Mouse (Mus musculus): Measurements from ENCODE around the gene Cd209g. TPM values are rescaled to one million over a fixed set of nuclear protein-coding genes. Genes with fewer than 3 reads are reported as not detected.

The Cd209g gene
- polyA plus RNA-seq (2012; fragmentation: generic; extraction: Trizol) = not detected

DNA sequence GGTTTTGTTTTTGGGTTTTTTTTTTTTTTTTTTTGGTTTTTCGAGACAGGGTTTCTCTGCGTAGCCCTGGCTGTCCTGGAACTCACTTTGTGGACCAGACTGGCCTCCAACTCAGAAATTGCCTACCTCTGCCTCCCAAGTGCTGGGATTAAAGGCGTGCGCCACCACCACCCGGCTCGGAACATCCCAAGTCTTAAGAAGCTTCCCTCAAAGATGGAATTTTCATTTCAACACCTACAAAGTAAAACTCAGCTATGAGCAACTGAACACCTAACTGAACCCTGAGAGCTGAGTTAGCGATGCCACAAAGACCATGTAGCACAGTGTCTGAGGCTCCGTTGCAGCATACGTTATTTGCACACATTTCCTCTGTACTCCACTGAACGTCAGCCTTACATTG is at the start of gene Cd209g:
Cd209g (plus strand) TSS at position 301 of the 400 bp plus-strand sequence.

DNA sequence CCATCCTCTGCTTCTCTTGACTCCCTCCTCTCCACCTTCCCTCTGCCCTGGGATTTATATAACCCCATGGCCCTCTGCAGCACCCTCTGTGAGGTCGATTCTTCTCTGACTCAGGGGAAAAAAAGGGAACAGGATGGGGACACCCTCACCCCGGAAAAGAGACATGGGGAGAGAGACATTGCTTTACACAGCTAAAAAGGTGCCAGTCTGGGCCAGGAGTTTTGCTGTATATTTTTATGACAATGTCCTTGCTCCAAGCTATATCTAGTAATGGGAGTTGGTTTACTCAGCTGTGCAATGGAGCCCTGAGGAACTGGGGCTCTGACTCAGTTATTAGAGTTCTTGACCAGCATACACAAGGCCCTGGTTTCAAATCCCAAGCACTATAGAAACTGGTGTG is 28.2 kb upstream of the Cd209g start, which contains the start of gene Cd209f:
Cd209f (minus strand) TSS at position 101 of the 400 bp plus-strand sequence.

DNA sequence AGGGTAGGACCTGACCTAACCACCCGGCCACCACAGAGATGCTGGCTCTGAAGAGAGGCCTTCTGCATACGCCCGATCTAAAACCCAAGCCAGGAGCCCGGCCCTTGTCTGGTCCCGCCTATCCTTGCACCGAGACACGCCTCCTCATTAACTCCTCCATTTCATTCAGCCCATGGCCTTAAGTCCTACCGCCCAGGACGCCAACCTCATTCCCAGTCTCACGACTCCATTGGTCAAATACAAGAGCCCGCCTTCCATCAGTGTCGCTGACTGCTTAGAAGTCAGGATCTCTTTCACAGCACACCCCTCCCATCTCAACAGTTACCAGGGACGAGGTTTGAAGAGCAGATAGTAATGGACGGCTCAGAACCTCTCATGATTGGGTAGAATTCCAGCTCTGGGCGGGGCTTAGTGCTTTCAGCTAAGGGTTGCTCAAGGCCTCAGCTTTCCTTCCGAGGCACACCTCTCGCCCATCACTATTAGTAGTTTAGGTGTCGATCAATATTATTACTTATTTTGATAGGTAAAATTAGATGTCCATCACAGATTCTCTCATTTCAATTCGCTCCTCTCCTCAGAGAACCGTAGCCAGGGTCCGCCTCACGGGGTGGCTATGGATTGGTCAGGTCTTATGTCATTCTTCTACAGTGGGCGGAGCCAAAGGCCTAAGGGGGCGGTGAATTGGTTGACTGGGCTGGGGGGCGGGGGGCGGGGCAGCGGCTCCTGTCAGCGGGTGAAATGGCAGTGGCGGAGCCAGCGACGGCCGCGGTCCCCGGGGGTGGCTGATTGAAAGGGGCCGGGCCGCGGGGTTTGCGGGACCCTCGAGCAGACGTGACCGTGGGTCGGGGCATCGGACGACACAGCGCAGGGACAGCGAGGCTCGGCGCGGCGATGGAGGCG is 32.2 kb downstream of the Cd209g start, which contains the start of gene Evi5l:
Evi5l (plus strand) TSS at position 716 of the 900 bp plus-strand sequence.

Other genes with a start within 250 kb of the Cd209g start
- not detected for gene Cd209b, start 207.3 kb upstream of the Cd209g start, polyA plus RNA-seq (2012; fragmentation: generic; extraction: Trizol)
- under 1 TPM; 0.02 to 0.05 TPM for gene Cd209c, start 179.4 kb upstream of the Cd209g start, polyA plus RNA-seq (2012; fragmentation: generic; extraction: Trizol)
- gene Cd209f, start 28.3 kb upstream of the Cd209g start, polyA plus RNA-seq (2012; fragmentation: generic; extraction: Trizol) = not detected
- 10 to 100 TPM in 1 of 2 experiments, 1 to 10 TPM in 1; 7.0 to 27.1 TPM for gene Evi5l, start 32.5 kb downstream of the Cd209g start, polyA plus RNA-seq (2012; fragmentation: generic; extraction: Trizol)
- gene Prr36, start 83.4 kb downstream of the Cd209g start, polyA plus RNA-seq (2012; fragmentation: generic; extraction: Trizol) = under 1 TPM; 0.02 to 0.20 TPM
- 1 to 10 TPM; 1.4 to 2.5 TPM for gene Lrrc8e, start 92.7 kb downstream of the Cd209g start, polyA plus RNA-seq (2012; fragmentation: generic; extraction: Trizol)
- gene Map2k7, start 104.6 kb downstream of the Cd209g start, polyA plus RNA-seq (2012; fragmentation: generic; extraction: Trizol) = 10 to 100 TPM; 12.4 to 29.1 TPM
- gene Gm49320, start 104.8 kb downstream of the Cd209g start, polyA plus RNA-seq (2012; fragmentation: generic; extraction: Trizol) = under 1 TPM; 0.02 to 0.73 TPM
- gene Tgfbr3l, start 114.1 kb downstream of the Cd209g start, polyA plus RNA-seq (2012; fragmentation: generic; extraction: Trizol) = 1 to 10 TPM in 1 of 2 experiments, under 1 TPM in 1; 0.40 to 6.6 TPM
- 10 to 100 TPM; 52.6 to 62.2 TPM for gene Snapc2, start 119.0 kb downstream of the Cd209g start, polyA plus RNA-seq (2012; fragmentation: generic; extraction: Trizol)
- gene Ctxn1, start 125.2 kb downstream of the Cd209g start, polyA plus RNA-seq (2012; fragmentation: generic; extraction: Trizol) = 10 to 100 TPM; 46.2 to 69.6 TPM
- 10 to 100 TPM in 1 of 2 experiments, 1 to 10 TPM in 1; 9.3 to 42.5 TPM for gene Timm44, start 141.8 kb downstream of the Cd209g start, polyA plus RNA-seq (2012; fragmentation: generic; extraction: Trizol)
- gene Ccl25, start 191.1 kb downstream of the Cd209g start, polyA plus RNA-seq (2012; fragmentation: generic; extraction: Trizol) = 10 to 100 TPM in 1 of 2 experiments, 1 to 10 TPM in 1; 2.7 to 12.2 TPM
- gene Elavl1, start 191.3 kb downstream of the Cd209g start, polyA plus RNA-seq (2012; fragmentation: generic; extraction: Trizol) = 10 to 100 TPM; 18.1 to 38.4 TPM